Mouse (Mus musculus) kidney, postnatal 0 days (tissue): Measurements from ENCODE around the gene Slc6a4. TPM values are rescaled to one million over a fixed set of nuclear protein-coding genes. Genes with fewer than 3 reads are reported as not detected.

ENCODE experiments used
- ATAC-seq: fragments of 200-750 bp; cut with Nextera tagmentation; replicated peaks from 2 replicates; pipeline ENCODE4 v1.8.0; 2017; ENCODE audit warnings: low read depth, moderate number of reproducible peaks, moderate TSS enrichment, moderate library complexity; ENCODE audit not compliant: low FRiP score
- DNase-seq: peaks from one replicate; pipeline ENCODE4 v3.0.0-alpha.2; 2016; ENCODE audit warnings: low spot score
- H3K27ac ChIP-seq: fragments of 300-500 bp; sonication (generic); 2 replicates; pipeline ENCODE4 v1.5.1; 2014; ENCODE audit warnings: mild to moderate bottlenecking
- H3K27me3 ChIP-seq: fragments of 300-500 bp; sonication (generic); 2 replicates; pipeline ENCODE4 v1.6.1; 2014; ENCODE audit warnings: low read length, mixed read lengths; ENCODE audit not compliant: insufficient read depth
- H3K36me3 ChIP-seq: fragments of 300-500 bp; sonication (generic); 2 replicates; pipeline ENCODE4 v1.6.1; 2014; ENCODE audit warnings: low read length, mixed read lengths; ENCODE audit not compliant: insufficient read depth
- H3K4me1 ChIP-seq: fragments of 300-500 bp; sonication (generic); replicated peaks from 2 replicates; pipeline ENCODE4 v1.6.1; 2014; ENCODE audit warnings: antibody characterized with exemption, low read length, mixed read lengths; ENCODE audit not compliant: insufficient read depth
- H3K4me2 ChIP-seq: fragments of 300-500 bp; sonication (generic); 2 replicates; pipeline ENCODE4 v1.6.1; 2014; ENCODE audit warnings: mild to moderate bottlenecking, low read length, moderate library complexity, mixed read lengths
- H3K4me3 ChIP-seq: fragments of 300-500 bp; sonication (generic); replicated peaks from 2 replicates; pipeline ENCODE4 v1.5.1; 2014; ENCODE audit warnings: low read depth, low read length
- H3K9ac ChIP-seq: fragments of 300-500 bp; sonication (generic); 2 replicates; pipeline ENCODE4 v1.6.1; 2014; ENCODE audit warnings: low read depth, low read length
- H3K9me3 ChIP-seq: fragments of 300-500 bp; sonication (generic); replicated peaks from 2 replicates; pipeline ENCODE4 v1.6.1; 2016; ENCODE audit warnings: low read length, inconsistent platforms, mixed read lengths
- CTCF ChIP-seq: IDR thresholded peaks from 2 replicates; pipeline ENCODE4 v1.5.1; 2016; ENCODE audit warnings: antibody characterized with exemption, low read depth, mild to moderate bottlenecking, moderate library complexity
- WGBS: fragments of 180-500 bp; shearing (Covaris S2); extraction: QIAGEN DNeasy Blood & Tissue Kit; methylation state at CpG from one replicate; pipeline ENCODE4 v1.1.7; 2014; 5-methylcytosine and 5-hydroxymethylcytosine counted together
- polyA plus RNA-seq: library from polyadenylated mRNA; unstranded; fragments of >200 nt; fragmentation: Nextera tagmentation; extraction: Ambion mirVana; gene quantifications from 2 replicates; pipeline ENCODE4 v1.2.1, GENCODE M21; 2015

Slc6a4 gene
- polyA plus RNA-seq, 1 experiment from 2014 or later = 3.4 TPM

DNA sequence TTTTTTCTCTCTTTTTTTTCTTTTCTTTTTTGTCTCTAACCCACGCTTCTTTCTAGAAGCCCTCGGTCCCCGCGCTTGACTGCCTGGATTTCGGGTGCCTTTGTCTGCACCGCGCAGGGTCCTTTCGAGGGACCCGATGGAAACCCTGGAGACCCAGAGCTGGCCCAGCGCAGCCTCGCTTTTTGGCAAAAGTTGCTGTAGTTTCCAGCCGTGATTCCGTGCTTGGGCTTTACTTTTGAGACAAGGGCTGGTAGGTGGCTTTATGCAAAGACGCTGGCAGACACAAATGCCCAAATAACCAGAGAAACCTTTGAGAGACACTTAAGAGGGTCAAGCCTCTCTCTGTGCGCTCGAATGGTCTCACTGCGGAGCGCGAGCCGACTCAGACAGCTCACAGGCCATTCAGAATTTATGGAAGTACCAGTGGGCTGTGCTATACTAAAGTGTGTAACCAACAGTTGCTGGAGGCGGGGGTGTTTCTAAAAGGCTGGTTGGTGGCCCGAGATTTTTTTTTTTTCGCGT lies 363 bp downstream of the Slc6a4 start:
- 4% methylated on average over 24 of the region's 24 CpGs for WGBS
- Histone ChIP-seq H3K9ac (no peak overlapping the region), H3K36me3 (no peaks in the 10 kb centered on the region), H3K9me3 (no peaks in the 10 kb centered on the region), H3K4me2 (peak overlapping the region; percentile 92), H3K27ac (no peak overlapping the region), H3K27me3 (peaks cover 11% of the 10 kb centered on the region; the same call in 1 of the 2 replicates), H3K4me3 (peak overlapping the region; percentile 41), H3K4me1 (0 out of 2 replicates have a peak, but pooled peaks cover 5% of the 10 kb centered on the region)
- peak; percentile 42 for DNase-seq
- no peak for TF ChIP-seq CTCF
- ATAC-seq = no peak

DNA sequence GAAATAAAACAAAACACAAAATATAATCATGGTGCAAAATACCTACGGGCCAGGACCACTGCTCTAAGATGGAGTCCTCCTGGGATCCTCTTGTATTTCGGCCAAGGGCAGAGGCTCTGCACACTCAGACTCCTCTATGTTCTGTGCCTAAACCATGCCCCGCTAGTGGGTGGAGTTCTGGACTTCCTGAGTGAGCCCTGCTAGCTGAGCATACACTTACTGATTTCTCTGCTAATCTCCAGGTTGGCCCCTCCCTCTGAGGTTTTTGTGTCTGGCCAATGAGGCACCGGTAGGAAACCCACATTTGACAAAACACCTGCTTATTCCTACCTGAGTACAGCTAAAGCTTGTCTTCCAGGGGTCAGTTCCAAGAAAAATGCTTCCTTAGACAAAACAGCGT lies 2.3 kb downstream of the Slc6a4 start:
- ATAC-seq = no peak
- peaks cover 11% of the 10 kb centered on the region; the same call in 1 of the 2 replicates for H3K27me3 ChIP-seq
- no peak for DNase-seq

DNA sequence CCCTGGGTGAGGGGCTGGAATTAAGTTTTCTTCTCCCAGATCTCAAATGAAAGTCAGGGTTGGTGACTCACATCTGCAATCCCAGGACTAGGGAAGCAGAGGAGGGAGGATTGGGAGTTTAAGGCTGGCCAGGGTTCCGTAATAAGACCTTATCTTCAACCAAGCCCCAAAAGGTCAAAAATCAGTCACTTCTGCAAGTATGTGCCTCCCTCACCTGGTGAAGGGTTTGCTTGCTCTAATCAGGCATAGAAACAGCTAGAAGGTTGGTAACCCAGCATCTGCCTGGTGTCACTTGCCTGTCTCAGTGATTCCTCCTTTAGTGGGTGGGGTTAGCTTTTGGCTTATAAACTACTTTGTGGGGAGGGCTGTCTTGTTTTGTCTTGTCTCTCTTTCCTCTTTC lies 4.0 kb downstream of the Slc6a4 start:
- no peak for TF ChIP-seq CTCF
- H3K4me2 ChIP-seq = no peak overlapping the region
- ATAC-seq (no peak), DNase-seq (no peak)
- H3K27me3 ChIP-seq = peaks cover 11% of the 10 kb centered on the region; the same call in 1 of the 2 replicates
- no peak overlapping the region for H3K4me3 ChIP-seq
- H3K9ac ChIP-seq = no peak overlapping the region
- WGBS = 37% methylated on average over 1 of the region's 1 CpGs
- H3K27ac ChIP-seq = no peak overlapping the region
- H3K4me1 ChIP-seq = 0 out of 2 replicates have a peak, but pooled peaks cover 5% of the 10 kb centered on the region
- no peaks in the 10 kb centered on the region for H3K36me3 ChIP-seq
- no peaks in the 10 kb centered on the region for H3K9me3 ChIP-seq

More for the DNA sequence above, 2.3 kb downstream of the Slc6a4 start:
- WGBS = 64% methylated on average over 5 of the region's 5 CpGs
- H3K4me3 ChIP-seq = no peak overlapping the region
- no peaks in the 10 kb centered on the region for H3K9me3 ChIP-seq
- H3K36me3 ChIP-seq = no peaks in the 10 kb centered on the region
- no peak overlapping the region for H3K9ac ChIP-seq
- no peak overlapping the region for H3K4me2 ChIP-seq
- H3K4me1 ChIP-seq = 0 out of 2 replicates have a peak, but pooled peaks cover 5% of the 10 kb centered on the region
- no peak overlapping the region for H3K27ac ChIP-seq
- TF ChIP-seq CTCF = no peak

DNA sequence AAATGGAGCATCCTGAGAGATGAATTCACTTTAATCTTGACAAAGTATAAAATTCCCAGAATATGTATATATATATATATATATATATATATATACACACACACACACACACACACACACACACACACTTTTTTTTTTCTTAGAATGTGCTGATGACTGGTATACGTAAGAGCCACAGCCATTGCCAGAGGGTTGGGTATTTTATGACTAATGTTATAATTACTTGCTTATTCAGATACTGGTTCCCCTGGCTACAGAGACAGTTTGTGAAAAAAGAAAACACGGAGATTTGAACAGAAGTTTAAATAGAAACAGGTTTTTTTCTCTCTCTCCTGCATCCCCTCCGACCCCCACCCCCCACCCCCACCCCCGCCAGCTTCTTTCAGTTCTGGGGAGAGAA lies 7.5 kb downstream of the Slc6a4 start:
- TF ChIP-seq CTCF = no peak
- no peak for DNase-seq
- no peaks in the 10 kb centered on the region for H3K4me1 ChIP-seq
- no peaks in the 10 kb centered on the region for H3K9me3 ChIP-seq
- H3K27me3 ChIP-seq = peaks cover 3% of the 10 kb centered on the region; the same call in 1 of the 2 replicates
- H3K4me3 ChIP-seq = no peak overlapping the region
- 63% methylated on average over 4 of the region's 4 CpGs for WGBS
- H3K27ac ChIP-seq = no peak overlapping the region
- no peak for ATAC-seq
- H3K9ac ChIP-seq = no peak overlapping the region
- H3K4me2 ChIP-seq = no peak overlapping the region
- H3K36me3 ChIP-seq = no peaks in the 10 kb centered on the region

DNA sequence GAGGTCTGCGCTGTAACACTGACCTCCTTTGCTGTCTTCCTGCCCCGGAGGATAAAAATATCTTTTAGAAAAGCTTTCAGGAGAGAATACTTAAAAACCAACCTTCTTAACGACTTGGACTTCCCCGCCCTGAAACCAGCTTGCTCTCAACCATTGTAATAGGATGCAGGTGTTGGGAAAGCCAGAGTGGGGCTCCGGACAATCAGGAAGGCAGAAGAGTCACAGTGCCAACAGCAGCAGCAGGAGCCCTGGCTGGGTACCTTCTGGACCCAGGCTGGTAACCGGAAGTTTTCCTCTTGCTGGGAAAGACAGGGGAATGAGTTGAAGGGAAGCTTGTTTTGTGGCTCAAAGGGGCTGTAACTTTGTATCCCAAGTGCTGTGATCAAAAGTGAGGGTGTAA lies 8.2 kb downstream of the Slc6a4 start:
- no peak for DNase-seq
- no peak for ATAC-seq
- H3K27ac ChIP-seq = no peak overlapping the region
- no peak overlapping the region for H3K9ac ChIP-seq
- H3K36me3 ChIP-seq = no peaks in the 10 kb centered on the region
- no peaks in the 10 kb centered on the region for H3K4me1 ChIP-seq
- no peak for TF ChIP-seq CTCF
- no peaks in the 10 kb centered on the region; the same call in 1 of the 2 replicates for H3K27me3 ChIP-seq
- WGBS = 32% methylated on average over 6 of the region's 6 CpGs
- H3K9me3 ChIP-seq = no peaks in the 10 kb centered on the region
- H3K4me3 ChIP-seq = no peak overlapping the region
- no peak overlapping the region for H3K4me2 ChIP-seq

DNA sequence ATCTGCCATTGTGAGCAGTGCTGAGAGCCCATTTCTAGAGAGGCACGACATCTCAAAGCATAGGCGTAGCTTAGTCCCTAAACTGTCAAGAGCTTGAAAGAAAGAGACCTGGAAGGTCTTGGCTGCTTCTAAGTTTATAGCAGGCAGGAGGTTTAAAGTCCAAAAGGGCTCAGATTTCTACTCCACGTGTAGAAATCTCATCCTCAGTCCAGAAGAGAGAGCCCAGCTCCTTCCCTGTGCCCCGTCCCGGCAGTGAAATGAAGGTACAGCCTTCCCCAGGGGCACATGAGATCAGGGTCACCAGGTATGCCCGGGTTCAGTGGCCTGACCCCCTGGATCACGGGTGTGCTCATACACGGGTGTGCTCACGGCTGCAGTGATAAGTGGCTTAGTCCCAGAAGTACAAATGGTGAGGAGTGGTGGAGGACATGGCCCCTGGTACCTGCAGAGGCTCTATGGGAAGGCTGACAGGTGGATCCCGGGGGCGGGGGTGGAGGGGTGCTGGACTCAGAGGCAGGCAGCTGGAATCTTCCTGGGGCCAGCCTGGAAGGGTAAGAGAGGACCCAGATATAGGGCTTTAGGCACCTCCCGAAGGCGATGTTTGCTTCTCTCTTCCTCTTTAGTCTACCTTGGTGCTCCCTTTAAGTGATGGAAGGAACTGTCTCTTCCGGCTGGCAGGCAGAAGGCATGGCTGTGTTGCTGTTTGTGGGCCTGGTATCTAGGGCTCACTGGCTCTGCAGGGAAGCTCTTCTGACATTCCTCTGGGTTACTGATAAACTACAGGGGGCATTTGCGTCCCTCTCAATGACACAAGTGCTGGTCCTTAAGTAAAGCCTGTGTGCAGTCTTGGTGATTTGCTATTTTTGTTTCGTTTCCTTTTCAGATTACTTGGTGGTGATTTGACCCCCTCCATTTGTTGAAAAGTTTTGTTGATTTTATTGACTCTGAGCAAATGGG lies 10.9 kb downstream of the Slc6a4 start:
- no peak overlapping the region for H3K4me3 ChIP-seq
- H3K36me3 ChIP-seq = no peaks in the 10 kb centered on the region
- H3K27me3 ChIP-seq = no peaks in the 10 kb centered on the region
- no peak overlapping the region for H3K4me2 ChIP-seq
- H3K9me3 ChIP-seq = no peaks in the 10 kb centered on the region
- 67% methylated on average over 16 of the region's 16 CpGs for WGBS
- TF ChIP-seq CTCF = no peak
- H3K27ac ChIP-seq = 0 out of 2 replicates have a peak overlapping the region, but pooled peaks have one; percentile 9
- no peak for ATAC-seq
- no peak for DNase-seq
- no peak overlapping the region for H3K9ac ChIP-seq
- no peaks in the 10 kb centered on the region for H3K4me1 ChIP-seq
